In the genomic region with DNA sequence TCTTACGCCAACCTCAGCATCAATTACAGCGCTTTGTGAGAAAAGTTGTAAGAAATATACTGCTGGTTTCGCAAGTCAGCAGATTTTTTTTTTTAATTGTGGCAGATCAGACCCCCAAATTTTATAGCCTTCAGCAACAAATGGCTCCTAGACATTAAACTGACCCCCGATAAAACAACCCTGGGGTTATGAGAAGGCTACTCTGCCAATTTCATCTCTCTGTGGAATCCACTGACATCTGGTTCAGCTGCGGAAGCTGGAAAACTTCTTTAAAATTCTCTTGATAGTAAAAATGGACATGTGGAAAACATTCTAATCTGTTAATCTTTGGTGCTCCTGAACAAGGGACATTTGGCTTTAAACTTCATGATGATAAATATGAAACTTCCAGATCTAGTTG, we compare ENCODE assay signal across 18 mouse cellular contexts.
DNase-seq lines count a peak whose midpoint lies in the region; ATAC-seq and TF ChIP-seq lines count a peak whose summit lies in the region.
"Had no signal": no experiment of that assay in that cellular context is flagged by ENCODE, and none has a peak within 500 bp of the region (broad histone marks: within the 10 kb centered on the region; RNA-seq: fewer than 3 reads in every experiment).

No protein-coding gene starts in this region.

- no peak overlapping the region for H3K4me3 ChIP-seq in kidney, postnatal 0 days (replicated peaks; ENCODE audit: low read depth, low read length)
- H3K4me3 ChIP-seq: embryonic facial prominence, embryonic 10.5 days; forebrain, embryonic 13.5 days; heart, adult 2 months; heart, embryonic 13.5 days; hindbrain, embryonic 13.5 days had no signal

- H3K9me3 ChIP-seq in kidney, postnatal 0 days (replicated peaks; ENCODE audit: low read length): no peaks in the 10 kb centered on the region
- H3K9me3 ChIP-seq: embryonic facial prominence, embryonic 10.5 days; forebrain, embryonic 13.5 days; heart, embryonic 13.5 days; hindbrain, embryonic 13.5 days had no signal

- H3K27me3 ChIP-seq in kidney, postnatal 0 days (ENCODE audit: insufficient read depth, low read length): no peaks in the 10 kb centered on the region
- H3K27me3 ChIP-seq: forebrain, embryonic 13.5 days; heart, embryonic 13.5 days; hindbrain, embryonic 13.5 days had no signal

- no peak overlapping the region for H3K4me2 ChIP-seq in kidney, postnatal 0 days (ENCODE audit: low read length)
- H3K4me2 ChIP-seq: forebrain, embryonic 13.5 days; heart, embryonic 13.5 days; hindbrain, embryonic 13.5 days had no signal

- no peaks in the 10 kb centered on the region for H3K4me1 ChIP-seq in kidney, postnatal 0 days (replicated peaks; ENCODE audit: insufficient read depth, low read length)
- H3K4me1 ChIP-seq: embryonic facial prominence, embryonic 10.5 days; forebrain, embryonic 13.5 days; heart, embryonic 13.5 days; hindbrain, embryonic 13.5 days had no signal

- DNase-seq in heart, adult 11 months: peak; percentile 87
- no peak for DNase-seq in heart, postnatal 4 days
- peak; percentile 73 for DNase-seq in kidney, postnatal 0 days (ENCODE audit: low spot score)
- DNase-seq in kidney, adult 9 months: no peak
- DNase-seq in lung, postnatal 36 days: peak; percentile 1
- DNase-seq in lung, adult 18-20 months: no peak
- DNase-seq: adrenal gland, adult 2 months; adrenal gland, postnatal 25 days; cerebellum, adult 2 months; cerebellum, postnatal 10 days; forebrain, postnatal 0 days; gastrocnemius, postnatal 10 days; heart, adult 2 months had no signal

- no peak for TF ChIP-seq CTCF in kidney, postnatal 0 days (IDR thresholded peaks at IDR 0.05; ENCODE audit: low read depth)

- H3K36me3 ChIP-seq in kidney, postnatal 0 days (ENCODE audit: insufficient read depth, low read length): no peaks in the 10 kb centered on the region
- H3K36me3 ChIP-seq: embryonic facial prominence, embryonic 10.5 days; heart, embryonic 13.5 days; hindbrain, embryonic 13.5 days had no signal

- no peak for ATAC-seq in kidney, postnatal 0 days (replicated peaks; ENCODE audit: low FRiP score, low read depth)
- ATAC-seq: forebrain, embryonic 13.5 days; forebrain, postnatal 0 days; hindbrain, postnatal 0 days had no signal

- no peak overlapping the region for H3K27ac ChIP-seq in kidney, postnatal 0 days
- H3K27ac ChIP-seq: embryonic facial prominence, embryonic 10.5 days; forebrain, embryonic 13.5 days; heart, adult 2 months; heart, embryonic 13.5 days; hindbrain, embryonic 13.5 days; hindbrain, postnatal 0 days had no signal

- H3K9ac ChIP-seq in kidney, postnatal 0 days (ENCODE audit: low read depth, low read length): no peak overlapping the region
- H3K9ac ChIP-seq: forebrain, embryonic 13.5 days; forebrain, postnatal 0 days; heart, embryonic 13.5 days; hindbrain, embryonic 13.5 days had no signal

- 59% methylated on average over 5 of the region's 5 CpGs for WGBS in kidney, postnatal 0 days

Comparison
In these comparisons a context has a peak if more than half of its experiments do, and no peak if none do; other contexts are left out.
1. DNase-seq: peak in heart, adult 11 months (single experiment), kidney, postnatal 0 days (single experiment) and lung, postnatal 36 days (single experiment); none in heart, postnatal 4 days (single experiment), kidney, adult 9 months (single experiment) and lung, adult 18-20 months (0 of 2).